Mouse (Mus musculus) forebrain, embryonic 16.5 days (tissue): ENCODE data around the gene Crip3. TPM values are rescaled to one million over a fixed set of nuclear protein-coding genes. Genes with fewer than 3 reads are reported as not detected.

Source experiments
- ATAC-seq: fragments of 200-750 bp; cut with Nextera tagmentation; 2 replicates; pipeline ENCODE4 v1.8.0; 2017; ENCODE audit warnings: mild to moderate bottlenecking, moderate library complexity
- H3K27ac ChIP-seq: fragments of 300-500 bp; sonication (generic); 2 replicates; pipeline ENCODE4 v1.5.1; 2014; ENCODE audit warnings: low read length, control low read depth
- H3K27me3 ChIP-seq: fragments of 300-500 bp; sonication (generic); replicated peaks from 2 replicates; pipeline ENCODE4 v1.6.1; 2014; ENCODE audit warnings: low read length; ENCODE audit not compliant: control insufficient read depth, insufficient read depth
- H3K36me3 ChIP-seq: fragments of 300-500 bp; sonication (generic); 2 replicates; pipeline ENCODE4 v1.6.1; 2014; ENCODE audit not compliant: control insufficient read depth, insufficient read depth
- H3K4me1 ChIP-seq: fragments of 300-500 bp; sonication (generic); replicated peaks from 2 replicates; pipeline ENCODE4 v1.6.1; 2014; ENCODE audit warnings: low read length; ENCODE audit not compliant: control insufficient read depth, insufficient read depth
- H3K4me2 ChIP-seq: fragments of 300-500 bp; sonication (generic); 2 replicates; pipeline ENCODE4 v1.6.1; 2014; ENCODE audit warnings: mild to moderate bottlenecking, low read length, control low read depth
- H3K4me3 ChIP-seq: fragments of 300-500 bp; sonication (generic); replicated peaks from 2 replicates; pipeline ENCODE4 v1.5.1; 2014; ENCODE audit warnings: mild to moderate bottlenecking, low read length, control low read depth
- H3K9ac ChIP-seq: fragments of 300-500 bp; sonication (generic); replicated peaks from 2 replicates; pipeline ENCODE4 v1.6.1; 2014; ENCODE audit warnings: low read depth, low read length, control low read depth
- H3K9me3 ChIP-seq: fragments of 300-500 bp; sonication (generic); 2 replicates; pipeline ENCODE4 v1.6.1; 2016; ENCODE audit warnings: low read length; ENCODE audit not compliant: control insufficient read depth
- WGBS: fragments of 180-500 bp; shearing (Covaris S2); extraction: QIAGEN DNeasy Blood & Tissue Kit; methylation state at CpG from one replicate; pipeline ENCODE4 v1.1.7; 2014; 5-methylcytosine and 5-hydroxymethylcytosine counted together
- polyA plus RNA-seq: library from polyadenylated mRNA; unstranded; fragments of >200 nt; fragmentation: Nextera tagmentation; extraction: Ambion mirVana; gene quantifications from 2 replicates; pipeline ENCODE4 v1.2.1, GENCODE M21; 2015

Gene Crip3
- polyA plus RNA-seq, 1 experiment from 2014 or later = 2.2 TPM

- Histone ChIP-seq H3K4me3 (no peak overlapping the region), H3K9ac (no peak overlapping the region), H3K4me1 (no peaks in the 10 kb centered on the region), H3K9me3 (no peaks in the 10 kb centered on the region), H3K27me3 (no peaks in the 10 kb centered on the region), H3K36me3 (peaks cover 40% of the 10 kb centered on the region), H3K27ac (no peak overlapping the region), H3K4me2 (no peak overlapping the region)
- 85% methylated on average over 8 of the region's 8 CpGs for WGBS
- ATAC-seq = no peak
Measured at GRCm38 (mm10) chr17:46476601-46477000, 47.9 kb downstream of the Crip3 start.

- no peak overlapping the region for H3K4me3 ChIP-seq
- H3K36me3 ChIP-seq = peaks cover 40% of the 10 kb centered on the region
- ATAC-seq = no peak
- no peak overlapping the region for H3K4me2 ChIP-seq
- H3K9me3 ChIP-seq = no peaks in the 10 kb centered on the region
- H3K9ac ChIP-seq = no peak overlapping the region
- 91% methylated on average over 15 of the region's 15 CpGs for WGBS
- H3K27ac ChIP-seq = no peak overlapping the region
- no peaks in the 10 kb centered on the region for H3K4me1 ChIP-seq
- H3K27me3 ChIP-seq = no peaks in the 10 kb centered on the region
Measured at GRCm38 (mm10) chr17:46477286-46477685, 48.6 kb downstream of the Crip3 start.

Other genes starting within 250 kb of the Crip3 start
- gene Polh, start 226.3 kb upstream of the Crip3 start, polyA plus RNA-seq = 10.0 and 10.2 TPM in 2 replicates
- 44.5 and 44.6 TPM in 2 replicates for gene Xpo5, start 226.1 kb upstream of the Crip3 start, polyA plus RNA-seq
- gene Polr1c, start 180.9 kb upstream of the Crip3 start, polyA plus RNA-seq = 87.7 and 88.1 TPM in 2 replicates
- gene Yipf3, start 180.8 kb upstream of the Crip3 start, polyA plus RNA-seq = 88.5 and 91.6 TPM in 2 replicates
- gene Lrrc73, start 175.4 kb upstream of the Crip3 start, polyA plus RNA-seq = 9.6 and 12.6 TPM in 2 replicates
- 31.4 and 35.5 TPM in 2 replicates for gene Tjap1, start 145.9 kb upstream of the Crip3 start, polyA plus RNA-seq
- gene Dlk2, start 131.5 kb upstream of the Crip3 start, polyA plus RNA-seq = 8.6 and 13.0 TPM in 2 replicates
- gene Abcc10, start 100.6 kb upstream of the Crip3 start, polyA plus RNA-seq = 7.2 and 8.1 TPM in 2 replicates
- 13.2 and 14.2 TPM in 2 replicates for gene Zfp318, start 45.2 kb upstream of the Crip3 start, polyA plus RNA-seq
- not detected in 2 replicates for gene Slc22a7, start 9.5 kb downstream of the Crip3 start, polyA plus RNA-seq
- 5.1 and 5.6 TPM in 2 replicates for gene Ttbk1, start 58.7 kb downstream of the Crip3 start, polyA plus RNA-seq
- 26.0 and 26.6 TPM in 2 replicates for gene Dnph1, start 67.8 kb downstream of the Crip3 start, polyA plus RNA-seq
- 17.3 and 19.8 TPM in 2 replicates for gene Cul9, start 117.5 kb downstream of the Crip3 start, polyA plus RNA-seq
- gene Srf, start 127.2 kb downstream of the Crip3 start, polyA plus RNA-seq = 3.4 and 3.6 TPM in 2 replicates
- 33.9 and 36.5 TPM in 2 replicates for gene Ptk7, start 200.6 kb downstream of the Crip3 start, polyA plus RNA-seq
- 42.8 and 43.9 TPM in 2 replicates for gene Klc4, start 217.1 kb downstream of the Crip3 start, polyA plus RNA-seq
- gene Mrpl2, start 217.3 kb downstream of the Crip3 start, polyA plus RNA-seq = 66.1 and 74.9 TPM in 2 replicates
- 38.8 and 42.8 TPM in 2 replicates for gene Cul7, start 221.4 kb downstream of the Crip3 start, polyA plus RNA-seq
- gene Rrp36, start 245.4 kb downstream of the Crip3 start, polyA plus RNA-seq = 47.7 and 51.1 TPM in 2 replicates
- 208 and 240 TPM in 2 replicates for gene Mea1, start 249.9 kb downstream of the Crip3 start, polyA plus RNA-seq